Mouse (Mus musculus): ENCODE data around the gene Arhgef16.

Arhgef16 gene

DNA sequence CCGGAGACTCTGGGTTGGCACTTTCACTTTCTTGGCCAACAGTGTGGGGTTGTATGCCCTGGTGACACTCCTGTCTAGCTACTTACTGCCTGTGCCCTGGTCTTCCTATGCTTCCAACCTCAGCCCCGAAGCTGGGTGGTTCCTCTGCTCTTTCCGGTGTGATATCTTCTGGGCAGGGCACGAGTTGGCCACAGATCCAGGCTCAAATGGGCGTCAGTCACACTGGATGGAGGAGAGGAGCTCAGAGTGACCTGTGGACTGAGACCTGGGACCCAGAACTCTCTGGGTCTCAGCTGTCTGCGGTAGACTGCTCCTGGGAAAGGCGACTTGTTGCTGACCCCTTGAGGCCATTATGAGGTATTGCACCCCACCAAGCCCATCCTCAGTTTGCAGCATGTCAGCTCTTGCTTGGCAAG is at the start of gene Arhgef16:
Gene Arhgef16 (minus strand): TSS at position 211 of the 416 bp plus-strand sequence.
- DNase-seq (ENCODE audit: low spot score): peak; percentile 48

GRCm38 (mm10) chr4:154348197-154348786 is 46.8 kb upstream of the Arhgef16 start:
- DNase-seq (ENCODE audit: low spot score): peak; percentile 51

DNA sequence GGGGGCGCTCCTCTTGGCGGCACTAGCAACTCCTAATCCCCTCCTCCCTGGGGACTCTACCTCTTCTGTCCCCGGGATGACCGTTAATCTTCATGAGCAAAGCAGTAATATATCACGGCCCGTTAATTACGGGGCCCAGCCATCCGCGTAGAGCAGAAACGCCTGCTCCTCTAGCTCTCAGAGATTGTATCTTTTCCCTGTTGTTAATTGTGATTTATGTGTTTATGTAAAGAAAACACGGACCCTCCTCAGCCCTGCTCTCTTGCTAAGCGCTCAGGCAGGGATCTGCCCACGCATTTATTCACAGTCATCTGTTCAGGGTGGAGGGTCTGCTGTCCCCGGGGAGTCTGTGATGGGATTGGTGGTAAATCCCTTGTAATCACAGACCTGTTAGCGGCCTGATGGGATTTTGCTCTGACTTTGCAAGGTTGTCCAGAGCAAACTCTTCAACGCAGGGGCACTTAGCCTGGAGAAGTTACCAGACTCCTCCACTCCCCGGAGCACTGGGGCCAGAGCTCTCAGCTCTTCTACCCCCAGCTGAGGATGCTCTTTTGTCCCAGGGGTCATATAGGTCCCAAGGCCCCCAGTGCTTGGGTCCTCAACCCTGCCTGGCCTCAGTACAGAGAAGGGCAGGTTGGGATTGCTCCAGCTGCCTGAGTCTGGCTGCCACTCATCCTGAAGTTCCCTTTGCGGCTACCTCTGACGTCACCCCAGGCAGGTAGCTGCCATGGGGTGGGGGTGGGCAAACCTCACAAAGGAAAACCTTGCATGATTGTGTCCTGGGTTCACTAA is 45.5 kb upstream of the Arhgef16 start:
- no peak for DNase-seq (ENCODE audit: low spot score)

DNA sequence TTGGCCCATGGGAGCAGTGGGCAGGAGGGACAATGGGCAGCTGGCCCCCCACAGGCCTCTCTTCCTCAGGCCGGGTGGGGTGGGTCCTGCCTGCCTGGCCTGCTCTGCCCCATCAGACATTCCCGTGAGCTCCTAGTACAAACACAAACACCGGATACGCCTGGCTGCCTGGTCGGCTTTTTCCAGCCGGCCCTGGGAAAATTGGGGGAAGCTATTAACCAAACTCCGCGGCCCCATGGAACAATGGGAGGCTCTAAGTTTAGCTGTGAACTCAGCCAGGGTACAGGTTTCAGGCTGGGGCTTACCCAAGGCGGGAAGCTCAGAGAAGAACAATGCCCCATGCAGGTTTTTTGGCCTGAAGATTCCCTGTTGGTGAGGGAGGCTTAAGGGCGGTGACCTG is 35.2 kb upstream of the Arhgef16 start:
- DNase-seq (ENCODE audit: low spot score): peak; percentile 83

DNA sequence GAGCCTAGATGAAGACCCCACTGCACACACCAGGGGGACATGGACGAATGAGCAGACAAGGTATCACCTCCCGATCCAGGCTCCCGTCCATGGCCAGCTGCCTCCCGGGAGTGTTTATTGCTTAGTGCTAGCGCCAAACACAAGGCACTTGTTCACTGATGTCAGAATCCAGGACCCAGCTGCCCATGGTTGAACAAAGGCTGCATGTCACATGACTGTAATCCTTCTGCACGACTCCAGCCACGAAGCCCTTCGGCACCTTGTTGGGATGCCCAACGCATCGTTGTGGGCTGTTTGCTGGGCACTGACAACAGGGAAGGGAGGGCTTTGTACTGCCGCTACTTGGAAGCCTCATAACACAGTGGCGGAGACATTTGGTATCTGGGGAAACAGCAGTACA is 34.3 kb upstream of the Arhgef16 start, which contains the start of gene B230104I21Rik:
Gene B230104I21Rik (plus strand): TSS at position 367 of the 400 bp plus-strand sequence.
- DNase-seq (ENCODE audit: low spot score): no peak

DNA sequence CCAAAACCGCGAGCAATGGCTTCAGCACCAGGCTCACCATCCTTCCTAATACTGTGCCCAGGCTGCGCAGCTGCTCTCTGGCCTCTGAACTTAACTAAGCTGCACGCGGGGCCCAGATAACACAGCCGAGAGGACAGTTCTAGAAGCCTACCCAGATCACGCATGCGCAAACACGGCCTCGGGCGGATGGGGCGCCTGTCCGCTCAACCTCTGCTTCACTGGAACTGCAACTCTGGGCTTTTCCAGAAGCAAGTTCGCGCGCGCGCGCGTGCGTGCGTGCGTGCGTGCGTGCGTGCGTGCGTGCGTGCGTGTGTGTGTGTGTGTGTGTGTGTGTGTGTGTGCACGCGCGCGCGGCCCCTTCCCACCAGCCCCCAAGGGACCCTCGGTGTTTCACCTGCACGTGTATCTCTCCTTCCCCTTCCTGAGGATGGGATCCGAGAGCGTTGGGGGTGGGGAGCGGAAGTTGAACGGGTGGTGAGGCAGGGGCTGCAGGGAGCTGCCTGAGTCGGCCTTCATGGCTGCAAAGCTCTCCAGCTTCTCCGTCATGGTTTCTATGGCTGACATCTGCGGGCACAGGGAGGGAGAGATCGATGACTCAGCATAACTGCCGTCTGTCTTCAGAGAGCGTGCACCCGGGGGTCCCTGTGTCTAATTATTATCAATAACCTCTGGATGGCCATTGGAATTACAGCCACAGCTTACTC is 33.4 kb upstream of the Arhgef16 start:
- no peak for DNase-seq (ENCODE audit: low spot score)

- DNase-seq (ENCODE audit: low spot score): peak; percentile 71
These were observed 31.8 kb upstream of the Arhgef16 start for GRCm38 (mm10) chr4:154333300-154333699.

DNA sequence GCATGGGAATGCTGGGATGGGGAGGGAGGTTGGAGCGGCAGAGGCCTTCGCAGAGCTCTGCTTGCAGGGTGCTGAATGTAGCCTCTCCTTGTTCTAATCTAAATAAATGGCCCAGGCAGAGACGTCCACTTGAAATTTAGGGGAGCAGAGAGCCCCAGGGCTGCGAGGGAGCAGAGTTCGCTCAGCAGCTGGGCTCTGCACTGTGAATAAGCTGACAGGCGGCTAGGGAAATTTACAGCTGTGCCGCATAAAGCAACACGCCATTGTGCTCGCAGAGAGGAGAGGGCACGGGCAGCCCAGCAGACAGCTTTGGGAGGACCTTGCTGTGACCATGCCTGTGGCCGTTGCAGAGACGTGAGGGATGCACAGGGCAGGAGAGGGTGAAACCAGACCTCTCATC is 29.8 kb upstream of the Arhgef16 start:
- DNase-seq (ENCODE audit: low spot score): no peak

DNA sequence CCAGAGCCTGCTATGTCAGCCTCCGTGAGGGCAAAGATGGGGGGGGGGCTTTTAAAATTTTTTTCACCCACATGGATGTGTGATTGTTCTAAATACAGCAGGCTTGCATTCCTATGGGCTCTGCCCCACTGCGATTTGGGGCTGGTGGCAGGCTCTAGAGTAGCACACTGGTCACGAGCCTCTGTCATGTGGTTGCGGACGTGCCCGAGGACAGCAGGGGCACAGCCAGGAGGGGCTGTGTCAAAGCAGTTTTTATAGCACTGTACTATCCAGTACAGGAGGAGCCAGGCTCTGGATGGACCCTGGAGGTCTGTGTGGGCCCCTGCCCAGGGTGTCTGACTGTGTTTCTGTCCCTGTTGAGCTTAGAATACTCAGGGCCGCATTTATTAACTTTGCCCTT is 28.5 kb upstream of the Arhgef16 start:
- no peak for DNase-seq (ENCODE audit: low spot score)

GRCm38 (mm10) chr4:154328836-154329235 is 27.4 kb upstream of the Arhgef16 start:
- DNase-seq (ENCODE audit: low spot score): peak; percentile 66

DNA sequence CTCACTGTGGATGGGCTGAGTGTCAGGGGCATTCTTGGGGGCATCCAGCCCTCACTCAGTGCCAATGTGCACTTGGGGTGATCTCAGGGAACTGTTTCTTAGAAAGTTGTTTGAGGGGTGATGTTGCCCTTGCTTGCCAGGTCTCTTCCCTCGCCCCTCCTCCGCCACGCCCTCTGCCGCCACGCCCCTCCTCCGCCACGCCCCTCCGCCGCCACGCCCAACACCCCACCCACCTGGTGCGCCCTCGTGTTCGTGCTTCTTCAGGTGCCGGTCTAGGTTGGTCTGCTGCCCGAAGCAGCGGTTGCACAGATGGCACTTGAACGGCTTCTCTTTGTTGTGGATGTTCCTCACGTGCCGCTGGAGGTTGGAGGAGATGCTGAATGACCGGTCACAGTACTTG is 27.0 kb upstream of the Arhgef16 start:
- DNase-seq (ENCODE audit: low spot score): no peak

GRCm38 (mm10) chr4:154325410-154325809 is 23.9 kb upstream of the Arhgef16 start:
- no peak for DNase-seq (ENCODE audit: low spot score)

DNA sequence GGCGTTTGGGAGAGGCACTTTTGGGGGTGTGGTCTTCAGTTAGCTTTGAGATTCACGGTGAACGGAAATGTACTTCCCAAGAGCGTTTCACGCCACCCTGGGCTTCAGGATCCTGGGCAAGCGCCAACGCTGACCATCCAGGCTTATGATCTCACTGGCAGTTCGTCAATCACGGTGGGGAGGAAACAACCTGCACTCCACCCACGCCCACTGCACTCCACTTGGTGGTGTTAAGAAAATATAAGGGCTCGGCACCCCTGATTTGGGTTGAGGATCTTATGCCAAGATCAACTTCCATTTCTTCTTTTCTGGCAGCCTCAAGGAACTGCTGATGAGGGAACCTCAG is 12.1 kb upstream of the Arhgef16 start:
- DNase-seq (ENCODE audit: low spot score): no peak

- DNase-seq (ENCODE audit: low spot score): no peak
These were observed 11.6 kb upstream of the Arhgef16 start for GRCm38 (mm10) chr4:154312935-154313621.

- DNase-seq (ENCODE audit: low spot score): no peak
These were observed 10.8 kb upstream of the Arhgef16 start for GRCm38 (mm10) chr4:154312143-154312812.

GRCm38 (mm10) chr4:154310576-154311262 is 9.2 kb upstream of the Arhgef16 start:
- DNase-seq (ENCODE audit: low spot score): no peak

- no peak for DNase-seq (ENCODE audit: low spot score)
These were observed 7.7 kb upstream of the Arhgef16 start for GRCm38 (mm10) chr4:154309131-154309530.

DNA sequence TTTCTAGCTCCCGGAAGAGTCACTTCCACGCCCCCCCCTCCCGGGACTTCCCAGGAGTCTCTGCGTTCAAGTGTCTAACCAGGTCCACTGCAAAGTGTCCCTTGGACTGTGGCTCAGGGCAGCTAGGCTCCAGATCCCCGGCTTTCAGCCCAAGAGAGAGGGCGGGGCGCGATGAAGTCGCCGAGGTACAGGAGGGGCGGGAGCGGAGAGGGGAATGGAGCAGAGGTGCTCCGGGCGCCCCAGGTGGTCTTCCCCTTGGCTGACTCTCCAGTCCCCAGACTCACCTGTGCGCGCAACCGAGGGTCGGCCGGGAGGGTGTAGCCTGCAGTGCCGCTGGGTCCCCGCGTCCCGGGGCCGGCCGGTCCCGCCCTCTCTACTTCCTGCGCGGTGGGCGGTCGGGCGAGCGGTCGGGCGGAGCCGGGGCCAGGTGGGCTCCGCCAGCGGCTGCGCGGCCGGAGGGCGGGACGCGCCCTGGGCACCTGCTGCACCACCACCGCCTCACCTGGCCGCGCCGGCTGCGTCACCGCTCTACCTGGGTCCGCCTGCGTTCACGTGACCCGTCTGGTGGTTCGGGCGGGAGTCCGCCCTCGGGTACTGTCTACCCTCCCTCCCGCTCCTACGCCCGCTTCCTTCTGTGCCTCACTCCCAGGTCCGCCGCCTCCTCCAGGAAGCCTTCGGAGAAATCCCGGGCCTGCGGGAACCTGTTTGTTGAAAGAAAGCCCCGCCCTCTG is 1.8 kb downstream of the Arhgef16 start:
- peak; percentile 78 for DNase-seq (ENCODE audit: low spot score)

GRCm38 (mm10) chr4:154297761-154298160 is 3.7 kb downstream of the Arhgef16 start:
- peak; percentile 41 for DNase-seq (ENCODE audit: low spot score)

GRCm38 (mm10) chr4:154294262-154294731 is 7.2 kb downstream of the Arhgef16 start:
- no peak for DNase-seq (ENCODE audit: low spot score)
